In the genomic region with DNA sequence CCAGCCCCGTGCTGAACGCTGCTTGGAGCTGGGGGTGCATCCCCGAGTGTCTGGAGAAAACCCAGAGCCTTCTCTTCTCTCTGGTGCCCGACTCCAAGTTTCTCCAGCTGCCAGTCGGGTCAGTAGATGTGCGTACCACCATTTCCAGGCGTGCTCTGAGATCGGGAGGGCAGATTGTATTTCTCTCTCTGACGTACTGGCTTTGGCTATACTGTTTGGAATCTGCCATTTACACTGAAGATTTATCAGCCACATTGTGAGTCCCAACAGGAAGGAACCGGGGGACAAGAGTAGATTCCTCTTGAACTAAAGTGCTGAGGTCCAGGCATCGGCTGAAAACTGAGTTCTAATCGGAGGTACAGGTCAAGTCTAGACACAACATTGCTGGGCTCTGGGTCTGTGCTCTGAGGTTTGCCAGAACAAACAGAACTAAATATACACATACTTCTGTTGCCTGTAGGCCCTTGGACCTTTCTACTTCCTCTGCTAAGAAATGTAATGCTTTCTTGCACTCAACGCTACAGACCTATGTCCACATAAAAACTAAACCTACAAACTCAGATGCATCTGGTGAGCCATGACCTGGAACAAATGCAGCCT, we compare ENCODE assay signal across 11 mouse cellular contexts. TPM values are rescaled to one million over a fixed set of nuclear protein-coding genes. Genes with fewer than 3 reads are reported as not detected.
A peak's percentile ranks its signal among the peaks of the same experiment; 100 is the strongest.
DNase-seq lines count a peak whose midpoint lies in the region; ATAC-seq and TF ChIP-seq lines count a peak whose summit lies in the region.
"Had no signal": no experiment of that assay in that cellular context is flagged by ENCODE, and none has a peak within 500 bp of the region (broad histone marks: within the 10 kb centered on the region; RNA-seq: fewer than 3 reads in every experiment).

No protein-coding gene starts in this region.

- 55% methylated on average over 13 of the region's 13 CpGs for WGBS in embryonic facial prominence, embryonic 12.5 days
- 74% methylated on average over 13 of the region's 13 CpGs for WGBS in embryonic facial prominence, embryonic 10.5 days
- 20% methylated on average over 13 of the region's 13 CpGs for WGBS in kidney, embryonic 16.5 days
- 44% methylated on average over 13 of the region's 13 CpGs for WGBS in embryonic facial prominence, embryonic 14.5 days
- WGBS in thymus, adult 2 months: 69% methylated on average over 13 of the region's 13 CpGs

- TF ChIP-seq CTCF in thymus, adult 2 months (IDR thresholded peaks at IDR 0.05; ENCODE audit: borderline replicate concordance, control insufficient read depth, extremely low read depth, insufficient read depth, low read length, poor library complexity): no peak

- H3K27me3 ChIP-seq in embryonic facial prominence, embryonic 12.5 days: no peaks in the 10 kb centered on the region
- H3K27me3 ChIP-seq in embryonic facial prominence, embryonic 10.5 days (replicated peaks; ENCODE audit: low read depth, poor library complexity, severe bottlenecking): no peaks in the 10 kb centered on the region
- H3K27me3 ChIP-seq in kidney, embryonic 16.5 days (ENCODE audit: insufficient read depth, low read length): no peaks in the 10 kb centered on the region
- H3K27me3 ChIP-seq in embryonic facial prominence, embryonic 14.5 days (replicated peaks; ENCODE audit: control insufficient read depth, insufficient read depth, low read length): no peaks in the 10 kb centered on the region
- H3K27me3 ChIP-seq in thymus, adult 2 months (ENCODE audit: control insufficient read depth, insufficient read depth, low read length): no peaks in the 10 kb centered on the region

- H3K27ac ChIP-seq in embryonic facial prominence, embryonic 12.5 days: no peak overlapping the region
- no peak overlapping the region; the same call in 1 of the 2 replicates for H3K27ac ChIP-seq in embryonic facial prominence, embryonic 10.5 days (replicated peaks)
- H3K27ac ChIP-seq in kidney, embryonic 16.5 days (ENCODE audit: low read length): peak overlapping the region; percentile 66; the same call in 1 of the 2 replicates
- peak overlapping the region; percentile 29; the same call in 1 of the 2 replicates for H3K27ac ChIP-seq in embryonic facial prominence, embryonic 14.5 days (replicated peaks; ENCODE audit: low read depth, low read length)
- H3K27ac ChIP-seq in thymus, adult 2 months (ENCODE audit: control insufficient read depth, insufficient read depth, low read length): no peak overlapping the region

- H3K4me1 ChIP-seq in embryonic facial prominence, embryonic 12.5 days: no peaks in the 10 kb centered on the region
- peaks cover 11% of the 10 kb centered on the region for H3K4me1 ChIP-seq in embryonic facial prominence, embryonic 10.5 days
- H3K4me1 ChIP-seq in kidney, embryonic 16.5 days (ENCODE audit: insufficient read depth, low read length): peaks cover 14% of the 10 kb centered on the region
- no peaks in the 10 kb centered on the region for H3K4me1 ChIP-seq in embryonic facial prominence, embryonic 14.5 days (ENCODE audit: control insufficient read depth, insufficient read depth, low read length)
- no peaks in the 10 kb centered on the region; the same call in 1 of the 2 replicates for H3K4me1 ChIP-seq in thymus, adult 2 months (replicated peaks; ENCODE audit: control insufficient read depth, insufficient read depth, low read length)

- H3K4me2 ChIP-seq in embryonic facial prominence, embryonic 12.5 days (replicated peaks): 0 out of 2 replicates have a peak overlapping the region, but pooled peaks have one; percentile 1
- H3K4me2 ChIP-seq in kidney, embryonic 16.5 days (replicated peaks; ENCODE audit: low read depth, low read length): peak overlapping the region; percentile 35
- H3K4me2 ChIP-seq in embryonic facial prominence, embryonic 14.5 days (ENCODE audit: low read depth, low read length): peak overlapping the region; percentile 25

- DNase-seq in embryonic facial prominence, embryonic 10.5 days (ENCODE audit: low spot score): no peak
- DNase-seq in kidney, adult 9 months: no peak
- no peak for DNase-seq in embryonic facial prominence, embryonic 14.5 days (ENCODE audit: low spot score)
- DNase-seq in kidney, postnatal 14 days: peak; percentile 9
- DNase-seq in thymus, adult 2 months: no peak
- DNase-seq in left cerebral cortex, adult 11 months (ENCODE audit: low spot score): no peak
- DNase-seq: retina, postnatal 1 day had no signal

- no peak overlapping the region for H3K4me3 ChIP-seq in embryonic facial prominence, embryonic 12.5 days
- H3K4me3 ChIP-seq in embryonic facial prominence, embryonic 10.5 days: no peak overlapping the region
- peak overlapping the region; percentile 4 for H3K4me3 ChIP-seq in kidney, embryonic 16.5 days (ENCODE audit: low read length)
- H3K4me3 ChIP-seq in embryonic facial prominence, embryonic 14.5 days (ENCODE audit: low read depth, low read length): no peak overlapping the region
- H3K4me3 ChIP-seq in thymus, adult 2 months (ENCODE audit: control insufficient read depth, insufficient read depth, low read length): no peak overlapping the region
- H3K4me3 ChIP-seq: myocyte had no signal

- H3K9me3 ChIP-seq in embryonic facial prominence, embryonic 12.5 days: no peaks in the 10 kb centered on the region
- no peaks in the 10 kb centered on the region for H3K9me3 ChIP-seq in embryonic facial prominence, embryonic 10.5 days
- no peaks in the 10 kb centered on the region for H3K9me3 ChIP-seq in kidney, embryonic 16.5 days (ENCODE audit: low read length)
- H3K9me3 ChIP-seq in embryonic facial prominence, embryonic 14.5 days (ENCODE audit: control insufficient read depth, low read length): no peaks in the 10 kb centered on the region
- H3K9me3 ChIP-seq: G1E had no signal

- H3K9ac ChIP-seq in embryonic facial prominence, embryonic 12.5 days: no peak overlapping the region
- no peak overlapping the region for H3K9ac ChIP-seq in kidney, embryonic 16.5 days (replicated peaks; ENCODE audit: low read length)
- no peak overlapping the region for H3K9ac ChIP-seq in embryonic facial prominence, embryonic 14.5 days (ENCODE audit: low read depth, low read length)

- no peak for TF ChIP-seq POLR2A in thymus, adult 2 months (IDR thresholded peaks at IDR 0.05; ENCODE audit: control insufficient read depth, extremely low read depth, insufficient read depth, low read length, poor library complexity)

- H3K36me3 ChIP-seq in embryonic facial prominence, embryonic 12.5 days: no peaks in the 10 kb centered on the region
- H3K36me3 ChIP-seq in embryonic facial prominence, embryonic 10.5 days (replicated peaks): no peaks in the 10 kb centered on the region
- no peaks in the 10 kb centered on the region for H3K36me3 ChIP-seq in kidney, embryonic 16.5 days (ENCODE audit: insufficient read depth, low read length)
- no peaks in the 10 kb centered on the region for H3K36me3 ChIP-seq in embryonic facial prominence, embryonic 14.5 days (ENCODE audit: control insufficient read depth, insufficient read depth, low read length)
- no peaks in the 10 kb centered on the region for H3K36me3 ChIP-seq in thymus, adult 2 months (ENCODE audit: control insufficient read depth, insufficient read depth, low read length)
- H3K36me3 ChIP-seq: G1E had no signal

- no peak for ATAC-seq in embryonic facial prominence, embryonic 12.5 days (ENCODE audit: insufficient number of reproducible peaks, insufficient read depth, low FRiP score, low TSS enrichment)
- ATAC-seq in kidney, embryonic 16.5 days (ENCODE audit: low FRiP score, low TSS enrichment): peak; percentile 77
- ATAC-seq in embryonic facial prominence, embryonic 14.5 days (ENCODE audit: low read depth): no peak

RNA-seq across cellular contexts. Expression of a gene that starts 33.8 kb away (rescaled TPM):
- 48.5 and 52.6 TPM in 2 replicates for polyA plus RNA-seq in embryonic facial prominence, embryonic 12.5 days (2016; fragmentation: Nextera tagmentation; extraction: Ambion mirVana)
- 58.3 and 60.8 TPM in 2 replicates for polyA plus RNA-seq in embryonic facial prominence, embryonic 10.5 days (2016; fragmentation: Nextera tagmentation; extraction: Ambion mirVana)
- polyA plus RNA-seq in kidney, embryonic 16.5 days (2015; fragmentation: Nextera tagmentation; extraction: Ambion mirVana): 49.3 and 57.6 TPM in 2 replicates
- 34.5 and 35.5 TPM in 2 replicates for polyA plus RNA-seq in embryonic facial prominence, embryonic 14.5 days (2014; fragmentation: Nextera tagmentation; extraction: Ambion mirVana)
- polyA plus RNA-seq in thymus, adult 2 months (2012; rRNA removed): 23.7 and 44.1 TPM in 2 replicates

Comparison
In these comparisons a context has a peak if more than half of its experiments do, and no peak if none do; other contexts are left out.
1. H3K27ac ChIP-seq: peak in kidney, embryonic 16.5 days (single experiment) and embryonic facial prominence, embryonic 14.5 days (single experiment); none in embryonic facial prominence, embryonic 12.5 days (single experiment), embryonic facial prominence, embryonic 10.5 days (single experiment) and thymus, adult 2 months (single experiment).
2. Peak in every context shown above with its lines, with median percentiles within 50 percentile points of each other: H3K4me2 ChIP-seq.